Mouse (Mus musculus): ENCODE measurements around the gene Nrxn3.

Gene Nrxn3

GRCm38 (mm10) chr12:89896901-89897300 is 1174.2 kb downstream of the Nrxn3 start:
- DNase-seq (ENCODE audit: low read depth in 2 of 2, low spot score in 2 of 2) = no peak

GRCm38 (mm10) chr12:89909578-89909977 is 1186.9 kb downstream of the Nrxn3 start:
- no peak for DNase-seq (ENCODE audit: low read depth in 2 of 2, low spot score in 2 of 2)

- DNase-seq (ENCODE audit: low read depth in 2 of 2, low spot score in 2 of 2) = no peak
Measured at GRCm38 (mm10) chr12:89918138-89918829, 1195.6 kb downstream of the Nrxn3 start.

GRCm38 (mm10) chr12:89932338-89932737 is 1209.7 kb downstream of the Nrxn3 start:
- no peak for DNase-seq (ENCODE audit: low read depth in 2 of 2, low spot score in 2 of 2)

GRCm38 (mm10) chr12:89933630-89934029 is 1211.0 kb downstream of the Nrxn3 start:
- no peak for DNase-seq (ENCODE audit: low read depth in 2 of 2, low spot score in 2 of 2)

GRCm38 (mm10) chr12:89940746-89941145 is 1218.1 kb downstream of the Nrxn3 start:
- DNase-seq (ENCODE audit: low read depth in 2 of 2, low spot score in 2 of 2) = no peak

GRCm38 (mm10) chr12:89945911-89946502 is 1223.3 kb downstream of the Nrxn3 start:
- DNase-seq (ENCODE audit: low read depth in 2 of 2, low spot score in 2 of 2) = no peak

GRCm38 (mm10) chr12:89946522-89946921 is 1223.8 kb downstream of the Nrxn3 start:
- DNase-seq (ENCODE audit: low read depth in 2 of 2, low spot score in 2 of 2) = no peak

- no peak for DNase-seq (ENCODE audit: low read depth in 2 of 2, low spot score in 2 of 2)
Measured at GRCm38 (mm10) chr12:89953237-89953636, 1230.6 kb downstream of the Nrxn3 start.

- no peak for DNase-seq (ENCODE audit: low read depth in 2 of 2, low spot score in 2 of 2)
Measured at GRCm38 (mm10) chr12:89953649-89954048, 1231.0 kb downstream of the Nrxn3 start.

- DNase-seq (ENCODE audit: low read depth in 2 of 2, low spot score in 2 of 2) = no peak
Measured at GRCm38 (mm10) chr12:89954441-89955070, 1231.9 kb downstream of the Nrxn3 start.

- no peak for DNase-seq (ENCODE audit: low read depth in 2 of 2, low spot score in 2 of 2)
Measured at GRCm38 (mm10) chr12:89963073-89963472, 1240.4 kb downstream of the Nrxn3 start.

GRCm38 (mm10) chr12:89976648-89977047 is 1254.0 kb downstream of the Nrxn3 start:
- no peak for DNase-seq (ENCODE audit: low read depth in 2 of 2, low spot score in 2 of 2)

- no peak for DNase-seq (ENCODE audit: low read depth in 2 of 2, low spot score in 2 of 2)
Measured at GRCm38 (mm10) chr12:89977479-89977878, 1254.8 kb downstream of the Nrxn3 start.

- no peak for DNase-seq (ENCODE audit: low read depth in 2 of 2, low spot score in 2 of 2)
Measured at GRCm38 (mm10) chr12:89979190-89979589, 1256.5 kb downstream of the Nrxn3 start.

GRCm38 (mm10) chr12:89982445-89982844 is 1259.8 kb downstream of the Nrxn3 start:
- DNase-seq (ENCODE audit: low read depth in 2 of 2, low spot score in 2 of 2) = no peak

GRCm38 (mm10) chr12:89983399-89983798 is 1260.7 kb downstream of the Nrxn3 start:
- no peak for DNase-seq (ENCODE audit: low read depth in 2 of 2, low spot score in 2 of 2)

GRCm38 (mm10) chr12:89986219-89986618 is 1263.5 kb downstream of the Nrxn3 start:
- no peak for DNase-seq (ENCODE audit: low read depth in 2 of 2, low spot score in 2 of 2)

GRCm38 (mm10) chr12:89993273-89993672 is 1270.6 kb downstream of the Nrxn3 start:
- DNase-seq (ENCODE audit: low read depth in 2 of 2, low spot score in 2 of 2) = no peak

GRCm38 (mm10) chr12:89995392-89995791 is 1272.7 kb downstream of the Nrxn3 start:
- no peak for DNase-seq (ENCODE audit: low read depth in 2 of 2, low spot score in 2 of 2)

GRCm38 (mm10) chr12:90010280-90010679 is 1287.6 kb downstream of the Nrxn3 start:
- no peak for DNase-seq (ENCODE audit: low read depth in 2 of 2, low spot score in 2 of 2)

- DNase-seq (ENCODE audit: low read depth in 2 of 2, low spot score in 2 of 2) = no peak
Measured at GRCm38 (mm10) chr12:90013958-90014357, 1291.3 kb downstream of the Nrxn3 start.
